Mouse (Mus musculus) B cell, adult 62 days (primary cell): ENCODE data around the gene Slc16a1. TPM values are rescaled to one million over a fixed set of nuclear protein-coding genes. Genes with fewer than 3 reads are reported as not detected.

Experiments
- total RNA-seq: library from RNA; stranded (reverse); gene quantifications from 4 replicates; pipeline ENCODE4 v1.2.4, GENCODE M21; 2023

The Slc16a1 gene
- 18.4 to 22.1 TPM (median 21.9 TPM) in 4 replicates for total RNA-seq

GRCm38 (mm10) chr3:104638403-104638779 lies at the start of gene Slc16a1:
Slc16a1 (plus strand) TSS chr3:104638668.

Other genes with a start within 250 kb of the Slc16a1 start
- gene Lrig2, start 126.8 kb upstream of the Slc16a1 start, total RNA-seq: 42.6 to 46.6 TPM (median 44.8 TPM) in 4 replicates
- gene Ppm1j, start 142.4 kb downstream of the Slc16a1 start, total RNA-seq: 0.46 to 2.3 TPM in 2 of 4 replicates, not detected in the others
- not detected in 4 replicates for gene Fam19a3, start 143.2 kb downstream of the Slc16a1 start, total RNA-seq
- gene Rhoc, start 149.7 kb downstream of the Slc16a1 start, total RNA-seq: not detected in 4 replicates
- 23.0 to 27.7 TPM (median 25.2 TPM) in 4 replicates for gene Mov10, start 179.9 kb downstream of the Slc16a1 start, total RNA-seq
- gene St7l, start 225.3 kb downstream of the Slc16a1 start, total RNA-seq: 18.7 to 24.2 TPM (median 21.5 TPM) in 4 replicates
- gene Capza1, start 225.8 kb downstream of the Slc16a1 start, total RNA-seq: 148 to 173 TPM (median 165 TPM) in 4 replicates